Mouse (Mus musculus): ENCODE measurements around the gene Por. TPM values are rescaled to one million over a fixed set of nuclear protein-coding genes. Genes with fewer than 3 reads are reported as not detected.
A peak's percentile ranks its signal among the peaks of the same experiment; 100 is the strongest.

Por gene
- polyA plus RNA-seq, 1 experiment from 2014 or later: 99.4 TPM

- Histone ChIP-seq H3K36me3 (no peaks in the 10 kb centered on the region), H3K4me1 (peaks cover 22% of the 10 kb centered on the region), H3K27me3 (no peaks in the 10 kb centered on the region), H3K9ac (no peak overlapping the region), H3K9me3 (no peaks in the 10 kb centered on the region), H3K4me2 (replicated peaks) (no peak overlapping the region), H3K27ac (no peak overlapping the region), H3K4me3 (no peak overlapping the region)
- no peak for ATAC-seq (ENCODE audit: insufficient number of reproducible peaks, insufficient read depth, low FRiP score, low TSS enrichment)
- WGBS: 94% methylated on average over 6 of the region's 6 CpGs
These were observed 8.6 kb downstream of the Por start for GRCm38 (mm10) chr5:135678481-135678880.

GRCm38 (mm10) chr5:135680967-135681545 is 11.2 kb downstream of the Por start:
- no peaks in the 10 kb centered on the region for H3K36me3 ChIP-seq
- no peaks in the 10 kb centered on the region for H3K27me3 ChIP-seq
- 0 out of 2 replicates have a peak, but pooled peaks cover 3% of the 10 kb centered on the region for H3K4me1 ChIP-seq
- 80% methylated on average over 6 of the region's 6 CpGs for WGBS
- ATAC-seq (ENCODE audit: insufficient number of reproducible peaks, insufficient read depth, low FRiP score, low TSS enrichment): no peak
- H3K4me3 ChIP-seq: no peak overlapping the region
- no peak overlapping the region for H3K4me2 ChIP-seq (replicated peaks)
- H3K9me3 ChIP-seq: no peaks in the 10 kb centered on the region
- no peak overlapping the region for H3K27ac ChIP-seq
- no peak overlapping the region for H3K9ac ChIP-seq

GRCm38 (mm10) chr5:135682009-135682408 is 12.2 kb downstream of the Por start:
- H3K27me3 ChIP-seq: no peaks in the 10 kb centered on the region
- no peak overlapping the region for H3K4me3 ChIP-seq
- H3K36me3 ChIP-seq: no peaks in the 10 kb centered on the region
- H3K27ac ChIP-seq: no peak overlapping the region
- H3K9me3 ChIP-seq: no peaks in the 10 kb centered on the region
- no peak for ATAC-seq (ENCODE audit: insufficient number of reproducible peaks, insufficient read depth, low FRiP score, low TSS enrichment)
- WGBS: 94% methylated on average over 5 of the region's 5 CpGs
- 0 out of 2 replicates have a peak, but pooled peaks cover 2% of the 10 kb centered on the region for H3K4me1 ChIP-seq
- no peak overlapping the region for H3K9ac ChIP-seq
- no peak overlapping the region for H3K4me2 ChIP-seq (replicated peaks)

- ATAC-seq (ENCODE audit: insufficient number of reproducible peaks, insufficient read depth, low FRiP score, low TSS enrichment): no peak
- Histone ChIP-seq H3K9ac (no peak overlapping the region), H3K9me3 (no peaks in the 10 kb centered on the region), H3K27ac (no peak overlapping the region), H3K36me3 (no peaks in the 10 kb centered on the region), H3K4me2 (replicated peaks) (no peak overlapping the region), H3K27me3 (no peaks in the 10 kb centered on the region), H3K4me3 (no peak overlapping the region), H3K4me1 (no peaks in the 10 kb centered on the region)
- WGBS: 83% methylated on average over 12 of the region's 12 CpGs
These were observed 13.2 kb downstream of the Por start for GRCm38 (mm10) chr5:135682942-135683570.

GRCm38 (mm10) chr5:135690401-135690800 is 20.6 kb downstream of the Por start:
- Histone ChIP-seq H3K27ac (no peak overlapping the region), H3K9me3 (no peaks in the 10 kb centered on the region), H3K4me2 (replicated peaks) (peak overlapping the region; percentile 92), H3K4me1 (peaks cover 14% of the 10 kb centered on the region; the same call in 1 of the 2 replicates), H3K9ac (peak overlapping the region; percentile 71; the same call in 1 of the 2 replicates), H3K4me3 (peak overlapping the region; percentile 81), H3K27me3 (no peaks in the 10 kb centered on the region), H3K36me3 (peaks cover 8% of the 10 kb centered on the region; the same call in 1 of the 2 replicates)
- 89% methylated on average over 5 of the region's 5 CpGs for WGBS
- ATAC-seq (ENCODE audit: insufficient number of reproducible peaks, insufficient read depth, low FRiP score, low TSS enrichment): no peak

- 77% methylated on average over 4 of the region's 4 CpGs for WGBS
- no peak for ATAC-seq (ENCODE audit: insufficient number of reproducible peaks, insufficient read depth, low FRiP score, low TSS enrichment)
- no peak overlapping the region for H3K27ac ChIP-seq
- no peak overlapping the region for H3K4me3 ChIP-seq
- no peak overlapping the region for H3K4me2 ChIP-seq (replicated peaks)
- no peaks in the 10 kb centered on the region for H3K9me3 ChIP-seq
- H3K27me3 ChIP-seq: no peaks in the 10 kb centered on the region
- H3K4me1 ChIP-seq: peaks cover 18% of the 10 kb centered on the region; the same call in 1 of the 2 replicates
- H3K36me3 ChIP-seq: peaks cover 8% of the 10 kb centered on the region; the same call in 1 of the 2 replicates
- no peak overlapping the region for H3K9ac ChIP-seq
These were observed 21.4 kb downstream of the Por start for GRCm38 (mm10) chr5:135691266-135691665.

- peaks cover 18% of the 10 kb centered on the region; the same call in 1 of the 2 replicates for H3K4me1 ChIP-seq
- H3K36me3 ChIP-seq: peaks cover 9% of the 10 kb centered on the region; the same call in 1 of the 2 replicates
- no peaks in the 10 kb centered on the region for H3K9me3 ChIP-seq
- H3K4me2 ChIP-seq (replicated peaks): no peak overlapping the region
- no peaks in the 10 kb centered on the region for H3K27me3 ChIP-seq
- no peak overlapping the region for H3K4me3 ChIP-seq
- WGBS: 94% methylated on average over 5 of the region's 5 CpGs
- H3K27ac ChIP-seq: no peak overlapping the region
- no peak overlapping the region for H3K9ac ChIP-seq
- ATAC-seq (ENCODE audit: insufficient number of reproducible peaks, insufficient read depth, low FRiP score, low TSS enrichment): no peak
These were observed 23.5 kb downstream of the Por start for GRCm38 (mm10) chr5:135693281-135693853.

- ATAC-seq (ENCODE audit: insufficient number of reproducible peaks, insufficient read depth, low FRiP score, low TSS enrichment): no peak
- H3K9me3 ChIP-seq: no peaks in the 10 kb centered on the region
- no peak overlapping the region for H3K27ac ChIP-seq
- H3K36me3 ChIP-seq: peaks cover 20% of the 10 kb centered on the region; the same call in 1 of the 2 replicates
- H3K4me1 ChIP-seq: peaks cover 10% of the 10 kb centered on the region; the same call in 1 of the 2 replicates
- no peaks in the 10 kb centered on the region for H3K27me3 ChIP-seq
- H3K4me3 ChIP-seq: no peak overlapping the region
- no peak overlapping the region for H3K4me2 ChIP-seq (replicated peaks)
- H3K9ac ChIP-seq: no peak overlapping the region
- 32% methylated on average over 7 of the region's 7 CpGs for WGBS
These were observed 25.5 kb downstream of the Por start for GRCm38 (mm10) chr5:135695277-135695721.

- Histone ChIP-seq H3K4me3 (no peak overlapping the region), H3K4me1 (peaks cover 8% of the 10 kb centered on the region; the same call in 1 of the 2 replicates), H3K4me2 (replicated peaks) (no peak overlapping the region), H3K9me3 (no peaks in the 10 kb centered on the region), H3K36me3 (peaks cover 29% of the 10 kb centered on the region; the same call in 1 of the 2 replicates), H3K9ac (no peak overlapping the region), H3K27me3 (no peaks in the 10 kb centered on the region), H3K27ac (no peak overlapping the region)
- 84% methylated on average over 5 of the region's 5 CpGs for WGBS
- no peak for ATAC-seq (ENCODE audit: insufficient number of reproducible peaks, insufficient read depth, low FRiP score, low TSS enrichment)
These were observed 27.9 kb downstream of the Por start for GRCm38 (mm10) chr5:135697711-135698111.

GRCm38 (mm10) chr5:135701601-135702000 is 31.8 kb downstream of the Por start:
- no peak overlapping the region for H3K9ac ChIP-seq
- H3K27me3 ChIP-seq: no peaks in the 10 kb centered on the region
- H3K4me1 ChIP-seq: no peaks in the 10 kb centered on the region
- no peak overlapping the region for H3K4me2 ChIP-seq (replicated peaks)
- 95% methylated on average over 4 of the region's 4 CpGs for WGBS
- H3K4me3 ChIP-seq: no peak overlapping the region
- ATAC-seq (ENCODE audit: insufficient number of reproducible peaks, insufficient read depth, low FRiP score, low TSS enrichment): no peak
- H3K9me3 ChIP-seq: no peaks in the 10 kb centered on the region
- H3K36me3 ChIP-seq: peaks cover 26% of the 10 kb centered on the region; the same call in 1 of the 2 replicates
- no peak overlapping the region for H3K27ac ChIP-seq

GRCm38 (mm10) chr5:135702190-135702589 is 32.4 kb downstream of the Por start:
- Histone ChIP-seq H3K27ac (no peak overlapping the region), H3K9ac (no peak overlapping the region), H3K27me3 (no peaks in the 10 kb centered on the region), H3K9me3 (no peaks in the 10 kb centered on the region), H3K4me1 (no peaks in the 10 kb centered on the region), H3K36me3 (peaks cover 32% of the 10 kb centered on the region), H3K4me2 (replicated peaks) (no peak overlapping the region), H3K4me3 (no peak overlapping the region)
- 91% methylated on average over 6 of the region's 6 CpGs for WGBS
- no peak for ATAC-seq (ENCODE audit: insufficient number of reproducible peaks, insufficient read depth, low FRiP score, low TSS enrichment)

Data from embryonic facial prominence, embryonic 12.5 days (tissue).